Mouse (Mus musculus) large intestine, adult 2 months (tissue): ENCODE data around the gene 1810046K07Rik. TPM values are rescaled to one million over a fixed set of nuclear protein-coding genes. Genes with fewer than 3 reads are reported as not detected.

Experiments used
- polyA plus RNA-seq: library from polyadenylated mRNA; depleted of rRNA; stranded (reverse); fragments of >200 nt; gene quantifications from 2 replicates; pipeline ENCODE4 v1.2.3, GENCODE M21; 2012; rRNA removed

The 1810046K07Rik gene
- polyA plus RNA-seq, 1 experiment, result 3.7 TPM

Other genes starting within 250 kb of the 1810046K07Rik start
- gene 4833427G06Rik, start 226.8 kb downstream of the 1810046K07Rik start, polyA plus RNA-seq, result not detected in 2 replicates
- 0.48 and 0.55 TPM in 2 replicates for gene Gm32742, start 163.4 kb downstream of the 1810046K07Rik start, polyA plus RNA-seq
- 20.6 and 25.1 TPM in 2 replicates for gene Pou2af1, start 115.2 kb downstream of the 1810046K07Rik start, polyA plus RNA-seq
- 5.0 and 5.5 TPM in 2 replicates for gene Colca2, start 50.3 kb downstream of the 1810046K07Rik start, polyA plus RNA-seq